Mouse (Mus musculus) urinary bladder, adult 2 months (tissue): ENCODE data around the gene Scrn2. TPM values are rescaled to one million over a fixed set of nuclear protein-coding genes. Genes with fewer than 3 reads are reported as not detected.

Source experiments
- DNase-seq: peaks from one replicate; pipeline ENCODE4 v3.0.0; 2022; ENCODE audit warnings: low spot score
- polyA plus RNA-seq: library from polyadenylated mRNA; depleted of rRNA; stranded (reverse); fragments of >200 nt; gene quantifications from 2 replicates; pipeline ENCODE4 v1.2.3, GENCODE M21; 2012; rRNA removed

The Scrn2 gene
- polyA plus RNA-seq, 1 experiment, result 12.5 TPM

- DNase-seq, result peak; percentile 56
Observed at GRCm38 (mm10) chr11:97050216-97050943, 20.6 kb downstream of the Scrn2 start, which contains the start of gene Osbpl7. TSS of gene Osbpl7 (plus strand) at chr11:97050628.

- DNase-seq, result no peak
Observed at GRCm38 (mm10) chr11:97050944-97051586, 21.3 kb downstream of the Scrn2 start.

- no peak for DNase-seq
Observed at GRCm38 (mm10) chr11:97052219-97052646, 22.5 kb downstream of the Scrn2 start.

- no peak for DNase-seq
Observed at GRCm38 (mm10) chr11:97063274-97063920, 33.7 kb downstream of the Scrn2 start.

- DNase-seq, result no peak
Observed at GRCm38 (mm10) chr11:97063921-97064295, 34.2 kb downstream of the Scrn2 start.

- no peak for DNase-seq
Observed at GRCm38 (mm10) chr11:97065538-97066295, 36.0 kb downstream of the Scrn2 start.

- DNase-seq, result no peak
Observed at GRCm38 (mm10) chr11:97066656-97067360, 37.1 kb downstream of the Scrn2 start.

GRCm38 (mm10) chr11:97069333-97069732, 39.6 kb downstream of the Scrn2 start:
- no peak for DNase-seq

- DNase-seq, result no peak
Observed at GRCm38 (mm10) chr11:97069770-97070169, 40.0 kb downstream of the Scrn2 start.

GRCm38 (mm10) chr11:97071129-97071528, 41.4 kb downstream of the Scrn2 start:
- DNase-seq, result no peak

GRCm38 (mm10) chr11:97072533-97072932, 42.8 kb downstream of the Scrn2 start:
- DNase-seq, result no peak

GRCm38 (mm10) chr11:97074235-97074634, 44.5 kb downstream of the Scrn2 start:
- no peak for DNase-seq

- no peak for DNase-seq
Observed at GRCm38 (mm10) chr11:97078751-97079150, 49.0 kb downstream of the Scrn2 start.

- no peak for DNase-seq
Observed at GRCm38 (mm10) chr11:97080291-97080690, 50.6 kb downstream of the Scrn2 start.

- DNase-seq, result no peak
Observed at GRCm38 (mm10) chr11:97082977-97083376, 53.2 kb downstream of the Scrn2 start.

Other genes starting within 250 kb of the Scrn2 start
- gene Cbx1, start 240.8 kb upstream of the Scrn2 start, polyA plus RNA-seq, result 43.6 and 46.4 TPM in 2 replicates
- gene Nfe2l1, start 200.0 kb upstream of the Scrn2 start, polyA plus RNA-seq, result 120 and 137 TPM in 2 replicates
- 111 and 117 TPM in 2 replicates for gene Copz2, start 180.1 kb upstream of the Scrn2 start, polyA plus RNA-seq
- 46.5 and 47.5 TPM in 2 replicates for gene Cdk5rap3, start 113.4 kb upstream of the Scrn2 start, polyA plus RNA-seq
- 7.6 and 8.9 TPM in 2 replicates for gene Prr15l, start 101.8 kb upstream of the Scrn2 start, polyA plus RNA-seq
- 22.4 and 25.5 TPM in 2 replicates for gene Pnpo, start 86.0 kb upstream of the Scrn2 start, polyA plus RNA-seq
- 7.7 and 13.9 TPM in 2 replicates for gene Sp2, start 47.0 kb upstream of the Scrn2 start, polyA plus RNA-seq
- gene Sp6, start 16.5 kb upstream of the Scrn2 start, polyA plus RNA-seq, result 6.7 and 7.6 TPM in 2 replicates
- 0.21 and 0.52 TPM in 2 replicates for gene Lrrc46, start 11.5 kb downstream of the Scrn2 start, polyA plus RNA-seq
- 60.0 and 63.9 TPM in 2 replicates for gene Mrpl10, start 11.6 kb downstream of the Scrn2 start, polyA plus RNA-seq
- gene Osbpl7, start 20.7 kb downstream of the Scrn2 start, polyA plus RNA-seq, result 10.8 and 11.7 TPM in 2 replicates
- gene Tbx21, start 85.4 kb downstream of the Scrn2 start, polyA plus RNA-seq, result 1.1 and 1.4 TPM in 2 replicates
- 21.3 and 31.5 TPM in 2 replicates for gene Tbkbp1, start 121.6 kb downstream of the Scrn2 start, polyA plus RNA-seq
- 70.8 and 80.2 TPM in 2 replicates for gene Kpnb1, start 157.9 kb downstream of the Scrn2 start, polyA plus RNA-seq